Mouse (Mus musculus) neural tube, embryonic 14.5 days (tissue): Measurements from ENCODE around the gene Accs. TPM values are rescaled to one million over a fixed set of nuclear protein-coding genes. Genes with fewer than 3 reads are reported as not detected.

Experiments used
- ATAC-seq: fragments of 200-750 bp; cut with Nextera tagmentation; 2 replicates; pipeline ENCODE4 v1.8.0; 2017; ENCODE audit warnings: low read depth, mild to moderate bottlenecking, moderate TSS enrichment, moderate library complexity
- H3K27ac ChIP-seq: fragments of 300-500 bp; sonication (generic); 2 replicates; pipeline ENCODE4 v1.5.1; 2014; ENCODE audit warnings: low read depth, mild to moderate bottlenecking, control low read depth, low read length, moderate library complexity, mixed read lengths
- H3K27me3 ChIP-seq: fragments of 300-500 bp; sonication (generic); 2 replicates; pipeline ENCODE4 v1.6.1; 2014; ENCODE audit warnings: low read length; ENCODE audit not compliant: control insufficient read depth, insufficient read depth
- H3K36me3 ChIP-seq: fragments of 300-500 bp; sonication (generic); 2 replicates; pipeline ENCODE4 v1.6.1; 2014; ENCODE audit warnings: low read length, mixed read lengths; ENCODE audit not compliant: control insufficient read depth, insufficient read depth
- H3K4me1 ChIP-seq: fragments of 300-500 bp; sonication (generic); 2 replicates; pipeline ENCODE4 v1.6.1; 2014; ENCODE audit warnings: low read length; ENCODE audit not compliant: control insufficient read depth, insufficient read depth
- H3K4me2 ChIP-seq: fragments of 300-500 bp; sonication (generic); 2 replicates; pipeline ENCODE4 v1.6.1; 2014; ENCODE audit warnings: mild to moderate bottlenecking, low read depth, low read length, control low read depth
- H3K4me3 ChIP-seq: fragments of 300-500 bp; sonication (generic); 2 replicates; pipeline ENCODE4 v1.5.1; 2014; ENCODE audit warnings: low read depth, low read length, control low read depth, mixed read lengths
- H3K9ac ChIP-seq: fragments of 300-500 bp; sonication (generic); replicated peaks from 2 replicates; pipeline ENCODE4 v1.6.1; 2014; ENCODE audit warnings: low read depth, mild to moderate bottlenecking, control low read depth, low read length, mixed read lengths
- H3K9me3 ChIP-seq: fragments of 300-500 bp; sonication (generic); 2 replicates; pipeline ENCODE4 v1.6.1; 2016; ENCODE audit warnings: low read length; ENCODE audit not compliant: control insufficient read depth
- WGBS: fragments of 180-500 bp; shearing (Covaris S2); extraction: QIAGEN DNeasy Blood & Tissue Kit; methylation state at CpG from one replicate; pipeline ENCODE4 v1.1.7; 2014; 5-methylcytosine and 5-hydroxymethylcytosine counted together
- polyA plus RNA-seq: library from polyadenylated mRNA; unstranded; fragments of >200 nt; fragmentation: Nextera tagmentation; extraction: Ambion mirVana; gene quantifications from 2 replicates; pipeline ENCODE4 v1.2.1, GENCODE M21; 2014

Gene Accs
- polyA plus RNA-seq, 1 experiment from 2014 or later: 5.5 TPM

- H3K27ac ChIP-seq: no peak overlapping the region
- 86% methylated on average over 9 of the region's 9 CpGs for WGBS
- no peaks in the 10 kb centered on the region for H3K36me3 ChIP-seq
- ATAC-seq: no peak
- no peak overlapping the region for H3K4me3 ChIP-seq
- no peaks in the 10 kb centered on the region for H3K4me1 ChIP-seq
- H3K9ac ChIP-seq: no peak overlapping the region
- no peaks in the 10 kb centered on the region for H3K27me3 ChIP-seq
- H3K4me2 ChIP-seq: no peak overlapping the region
- H3K9me3 ChIP-seq: no peaks in the 10 kb centered on the region
Measured at GRCm38 (mm10) chr2:93881640-93882367, 32.1 kb upstream of the Accs start.

- Histone ChIP-seq H3K27me3 (no peaks in the 10 kb centered on the region), H3K36me3 (no peaks in the 10 kb centered on the region), H3K4me2 (no peak overlapping the region), H3K4me1 (no peaks in the 10 kb centered on the region), H3K9me3 (no peaks in the 10 kb centered on the region), H3K4me3 (no peak overlapping the region), H3K9ac (no peak overlapping the region), H3K27ac (no peak overlapping the region)
- 82% methylated on average over 3 of the region's 3 CpGs for WGBS
- ATAC-seq: no peak
Measured at GRCm38 (mm10) chr2:93880981-93881380, 31.2 kb upstream of the Accs start.

GRCm38 (mm10) chr2:93880450-93880849, 30.7 kb upstream of the Accs start:
- Histone ChIP-seq H3K9me3 (no peaks in the 10 kb centered on the region), H3K27ac (no peak overlapping the region), H3K27me3 (no peaks in the 10 kb centered on the region), H3K4me3 (no peak overlapping the region), H3K4me2 (no peak overlapping the region), H3K4me1 (no peaks in the 10 kb centered on the region), H3K36me3 (no peaks in the 10 kb centered on the region), H3K9ac (no peak overlapping the region)
- ATAC-seq: no peak
- 73% methylated on average over 8 of the region's 8 CpGs for WGBS

GRCm38 (mm10) chr2:93877005-93877404, 27.3 kb upstream of the Accs start:
- Histone ChIP-seq H3K27me3 (no peaks in the 10 kb centered on the region), H3K9ac (no peak overlapping the region), H3K27ac (no peak overlapping the region), H3K4me1 (peaks cover 9% of the 10 kb centered on the region; the same call in 1 of the 2 replicates), H3K36me3 (no peaks in the 10 kb centered on the region), H3K9me3 (no peaks in the 10 kb centered on the region), H3K4me2 (no peak overlapping the region), H3K4me3 (no peak overlapping the region)
- 73% methylated on average over 5 of the region's 5 CpGs for WGBS
- ATAC-seq: no peak

- Histone ChIP-seq H3K9me3 (no peaks in the 10 kb centered on the region), H3K4me1 (peaks cover 9% of the 10 kb centered on the region; the same call in 1 of the 2 replicates), H3K36me3 (no peaks in the 10 kb centered on the region), H3K27ac (no peak overlapping the region), H3K4me3 (no peak overlapping the region), H3K9ac (no peak overlapping the region), H3K27me3 (no peaks in the 10 kb centered on the region), H3K4me2 (no peak overlapping the region)
- WGBS: 76% methylated on average over 3 of the region's 3 CpGs
- no peak for ATAC-seq
Measured at GRCm38 (mm10) chr2:93874606-93875005, 24.9 kb upstream of the Accs start.

GRCm38 (mm10) chr2:93874227-93874514, 24.4 kb upstream of the Accs start:
- no peaks in the 10 kb centered on the region for H3K27me3 ChIP-seq
- WGBS: 37% methylated on average over 2 of the region's 2 CpGs
- ATAC-seq: no peak
- no peak overlapping the region for H3K9ac ChIP-seq
- H3K4me2 ChIP-seq: no peak overlapping the region
- H3K4me3 ChIP-seq: no peak overlapping the region
- H3K36me3 ChIP-seq: no peaks in the 10 kb centered on the region
- H3K9me3 ChIP-seq: no peaks in the 10 kb centered on the region
- H3K4me1 ChIP-seq: peaks cover 9% of the 10 kb centered on the region; the same call in 1 of the 2 replicates
- no peak overlapping the region for H3K27ac ChIP-seq

- Histone ChIP-seq H3K27ac (peak overlapping the region; percentile 17; the same call in 1 of the 2 replicates), H3K4me2 (no peak overlapping the region), H3K27me3 (no peaks in the 10 kb centered on the region), H3K9me3 (no peaks in the 10 kb centered on the region), H3K9ac (no peak overlapping the region), H3K4me3 (no peak overlapping the region), H3K4me1 (peaks cover 9% of the 10 kb centered on the region; the same call in 1 of the 2 replicates), H3K36me3 (no peaks in the 10 kb centered on the region)
- ATAC-seq: peak; percentile 31; the same call in 1 of the 2 replicates
- 20% methylated on average over 12 of the region's 12 CpGs for WGBS
Measured at GRCm38 (mm10) chr2:93873449-93874226, 23.9 kb upstream of the Accs start.

GRCm38 (mm10) chr2:93872257-93872656, 22.5 kb upstream of the Accs start:
- Histone ChIP-seq H3K4me1 (peaks cover 9% of the 10 kb centered on the region; the same call in 1 of the 2 replicates), H3K9ac (no peak overlapping the region), H3K4me3 (no peak overlapping the region), H3K36me3 (no peaks in the 10 kb centered on the region), H3K27ac (peak overlapping the region; percentile 49; the same call in 1 of the 2 replicates), H3K27me3 (no peaks in the 10 kb centered on the region), H3K9me3 (no peaks in the 10 kb centered on the region), H3K4me2 (no peak overlapping the region)
- 45% methylated on average over 7 of the region's 7 CpGs for WGBS
- peak; percentile 19; the same call in 1 of the 2 replicates for ATAC-seq

GRCm38 (mm10) chr2:93871411-93871925, 21.7 kb upstream of the Accs start:
- Histone ChIP-seq H3K27me3 (no peaks in the 10 kb centered on the region), H3K4me3 (no peak overlapping the region), H3K9ac (no peak overlapping the region), H3K9me3 (no peaks in the 10 kb centered on the region), H3K27ac (peak overlapping the region; percentile 40; the same call in 1 of the 2 replicates), H3K4me1 (peaks cover 9% of the 10 kb centered on the region; the same call in 1 of the 2 replicates), H3K36me3 (no peaks in the 10 kb centered on the region), H3K4me2 (no peak overlapping the region)
- WGBS: 91% methylated on average over 4 of the region's 4 CpGs
- ATAC-seq: no peak
